Mouse (Mus musculus) myocyte (in vitro differentiated cells): Measurements from ENCODE around the gene Ctbp2.

ENCODE experiments used
- CEBPB ChIP-seq: IDR thresholded peaks from 2 replicates; pipeline ENCODE4 v1.6.1; 2011; ENCODE audit warnings: mild to moderate bottlenecking, moderate library complexity; ENCODE audit not compliant: poor library complexity, insufficient read depth, severe bottlenecking
- E2F4 ChIP-seq: IDR thresholded peaks from one replicate; pipeline ENCODE4 v1.6.1; 2011; ENCODE audit warnings: mild to moderate bottlenecking, control low read depth, moderate library complexity; ENCODE audit not compliant: insufficient read depth
- MAX ChIP-seq: IDR thresholded peaks from one replicate; pipeline ENCODE4 v1.6.1; 2011; ENCODE audit warnings: low read depth, mild to moderate bottlenecking, control low read depth
- MYOD1 ChIP-seq, 3 experiments: IDR thresholded peaks; one replicate each; pipeline ENCODE4 v1.6.1; 2011; ENCODE audit warnings: control low read depth in 2 of 3, low read depth in 2 of 3, mild to moderate bottlenecking in 2 of 3, moderate library complexity in 1 of 3; ENCODE audit not compliant: insufficient read length in 2 of 3, control insufficient read depth in 1 of 3
- MYOG ChIP-seq, 3 experiments: IDR thresholded peaks; one replicate each; pipeline ENCODE4 v1.6.1; 2011; ENCODE audit warnings: control low read depth in 2 of 3, low read depth in 2 of 3, mild to moderate bottlenecking in 2 of 3; ENCODE audit not compliant: insufficient read length in 2 of 3, control insufficient read depth in 1 of 3, insufficient read depth in 1 of 3
- POLR2A ChIP-seq: IDR thresholded peaks from one replicate; pipeline ENCODE4 v1.6.1; 2011; ENCODE audit warnings: low read depth, mild to moderate bottlenecking, control low read depth, moderate library complexity; ENCODE audit not compliant: insufficient read length
- POLR2AphosphoS2 ChIP-seq: IDR thresholded peaks from one replicate; pipeline ENCODE4 v1.6.1; 2011; ENCODE audit warnings: low read depth, control low read depth; ENCODE audit not compliant: insufficient read length
- REST ChIP-seq: IDR thresholded peaks from one replicate; pipeline ENCODE4 v1.6.1; 2011; ENCODE audit warnings: mild to moderate bottlenecking, control low read depth, moderate library complexity; ENCODE audit not compliant: insufficient read depth, insufficient read length
- TCF12 ChIP-seq: IDR thresholded peaks from one replicate; pipeline ENCODE4 v1.6.1; 2011; ENCODE audit warnings: mild to moderate bottlenecking, control low read depth; ENCODE audit not compliant: poor library complexity, insufficient read depth, severe bottlenecking
- TCF3 ChIP-seq: IDR thresholded peaks from one replicate; pipeline ENCODE4 v1.6.1; 2011; ENCODE audit warnings: low read depth, control low read depth; ENCODE audit not compliant: insufficient read length
- USF1 ChIP-seq: IDR thresholded peaks from one replicate; pipeline ENCODE4 v1.6.1; 2011; ENCODE audit warnings: low read depth, mild to moderate bottlenecking, control low read depth, moderate library complexity

DNA sequence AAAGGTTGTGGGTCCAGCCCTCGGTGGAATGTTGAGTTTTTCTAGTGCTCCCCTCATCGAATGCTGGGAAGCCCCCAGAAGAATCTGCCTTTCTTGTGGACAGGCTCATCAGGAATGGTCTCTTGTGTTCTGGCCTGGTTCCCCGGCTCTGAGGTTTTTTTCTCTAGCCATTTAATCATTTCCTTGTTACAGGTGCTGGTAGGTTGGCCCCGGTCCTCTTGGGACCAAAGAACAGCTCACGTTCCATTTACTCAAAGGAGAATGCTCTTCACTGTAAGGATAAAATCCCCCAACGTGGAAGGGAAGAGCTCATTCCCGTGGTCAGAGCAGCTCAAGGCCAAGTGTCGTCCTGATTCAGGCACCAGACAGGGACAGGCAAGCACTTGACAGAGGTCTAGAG, 114.5 kb downstream of the Ctbp2 start:
- TF ChIP-seq POLR2A (no peak), MYOG (IDR thresholded peaks at IDR 0.05; ENCODE audit: control insufficient read depth in 1 of 3, insufficient read depth in 1 of 3, insufficient read length in 2 of 3, low read depth in 2 of 3) (no peak), USF1 (no peak), MAX (no peak), E2F4 (no peak), TCF3 (no peak), POLR2AphosphoS2 (no peak), TCF12 (no peak), CEBPB (no peak), MYOD1 (IDR thresholded peaks at IDR 0.05; ENCODE audit: control insufficient read depth in 1 of 3, insufficient read length in 2 of 3, low read depth in 2 of 3) (no peak), REST (no peak)
